Mouse (Mus musculus) kidney, postnatal 36 days (tissue): ENCODE measurements at regions not wholly inside any gene's neighbourhood (a gene's known extent, or its start where the extent isn't known, plus 50 kb on each side); places are given as distances from the start of the nearest gene placed in this dataset.

Experiments
- DNase-seq, 2 experiments: peaks; one replicate each; pipeline ENCODE4 v3.0.0; 2021 to 2022; ENCODE audit warnings: mixed read lengths in 2 of 2

- DNase-seq, result no peak
Measured at GRCm38 (mm10) chr2:139147004-139147403, 346.7 kb upstream of the Sptlc3 start.

- no peak for DNase-seq
Measured at GRCm38 (mm10) chr2:139179641-139180040, 314.1 kb upstream of the Sptlc3 start.

GRCm38 (mm10) chr2:139198281-139198680 is 295.4 kb upstream of the Sptlc3 start:
- DNase-seq, result no peak

GRCm38 (mm10) chr2:139207649-139208048 is 286.1 kb upstream of the Sptlc3 start:
- no peak for DNase-seq

GRCm38 (mm10) chr2:139220757-139221400 is 272.8 kb upstream of the Sptlc3 start:
- DNase-seq, result no peak

GRCm38 (mm10) chr2:139230453-139230852 is 263.3 kb upstream of the Sptlc3 start:
- peak in 1 of 2 experiments; percentile 2 for DNase-seq

- DNase-seq, result no peak
Measured at GRCm38 (mm10) chr2:139250138-139250537, 243.6 kb upstream of the Sptlc3 start.

GRCm38 (mm10) chr2:139267119-139267518 is 226.6 kb upstream of the Sptlc3 start:
- DNase-seq, result no peak

- no peak for DNase-seq
Measured at GRCm38 (mm10) chr2:139276581-139276980, 217.1 kb upstream of the Sptlc3 start.

GRCm38 (mm10) chr2:139277571-139277970 is 216.1 kb upstream of the Sptlc3 start:
- no peak for DNase-seq

GRCm38 (mm10) chr2:139281056-139281455 is 212.7 kb upstream of the Sptlc3 start:
- no peak for DNase-seq

- DNase-seq, result no peak
Measured at GRCm38 (mm10) chr2:139284315-139284714, 209.4 kb upstream of the Sptlc3 start.

GRCm38 (mm10) chr2:139286446-139286845 is 207.3 kb upstream of the Sptlc3 start:
- DNase-seq, result peak in 1 of 2 experiments; percentile 4

- peak; percentile 12 to 52 for DNase-seq
Measured at GRCm38 (mm10) chr2:139298541-139299152, 195.1 kb upstream of the Sptlc3 start.

- DNase-seq, result no peak
Measured at GRCm38 (mm10) chr2:139311401-139311812, 182.3 kb upstream of the Sptlc3 start.

- DNase-seq, result no peak
Measured at GRCm38 (mm10) chr2:139312053-139312452, 181.7 kb upstream of the Sptlc3 start.

GRCm38 (mm10) chr2:139322509-139322908 is 171.2 kb upstream of the Sptlc3 start:
- peak in 1 of 2 experiments; percentile 33 for DNase-seq

- no peak for DNase-seq
Measured at GRCm38 (mm10) chr2:139325501-139325900, 168.2 kb upstream of the Sptlc3 start.

- DNase-seq, result no peak
Measured at GRCm38 (mm10) chr2:139334681-139335080, 159.0 kb upstream of the Sptlc3 start.

- peak in 1 of 2 experiments; percentile 4 for DNase-seq
Measured at GRCm38 (mm10) chr2:139338240-139338639, 155.5 kb upstream of the Sptlc3 start.

GRCm38 (mm10) chr2:139356280-139357010 is 137.3 kb upstream of the Sptlc3 start:
- no peak for DNase-seq

- no peak for DNase-seq
Measured at GRCm38 (mm10) chr2:139362245-139362847, 131.4 kb upstream of the Sptlc3 start.

- peak in 1 of 2 experiments; percentile 9 for DNase-seq
Measured at GRCm38 (mm10) chr2:139370070-139370469, 123.6 kb upstream of the Sptlc3 start.
